Mouse (Mus musculus) limb, embryonic 14.5 days (tissue): ENCODE data around the gene Rad51b. TPM values are rescaled to one million over a fixed set of nuclear protein-coding genes. Genes with fewer than 3 reads are reported as not detected.

Experiments
- ATAC-seq: fragments of 200-750 bp; cut with Nextera tagmentation; 2 replicates; pipeline ENCODE4 v1.8.0; 2017; ENCODE audit warnings: low read depth, moderate number of reproducible peaks, moderate TSS enrichment; ENCODE audit not compliant: low FRiP score
- DNase-seq: peaks from one replicate; pipeline ENCODE4 v3.0.0-alpha.2; 2015; ENCODE audit warnings: low spot score
- H3K27ac ChIP-seq: fragments of 300-500 bp; sonication (generic); replicated peaks from 2 replicates; pipeline ENCODE4 v1.5.1; 2014; ENCODE audit warnings: low read depth, mild to moderate bottlenecking, low read length, moderate library complexity, mixed read lengths
- H3K27me3 ChIP-seq: fragments of 300-500 bp; sonication (generic); 2 replicates; pipeline ENCODE4 v1.6.1; 2014; ENCODE audit warnings: low read length, mixed read lengths; ENCODE audit not compliant: control insufficient read depth, insufficient read depth
- H3K36me3 ChIP-seq: fragments of 300-500 bp; sonication (generic); 2 replicates; pipeline ENCODE4 v1.6.1; 2014; ENCODE audit warnings: mild to moderate bottlenecking, low read length, moderate library complexity, mixed read lengths; ENCODE audit not compliant: control insufficient read depth, insufficient read depth
- H3K4me1 ChIP-seq: fragments of 300-500 bp; sonication (generic); 2 replicates; pipeline ENCODE4 v1.6.1; 2014; ENCODE audit warnings: antibody characterized with exemption, low read length, mixed read lengths; ENCODE audit not compliant: control insufficient read depth, insufficient read depth
- H3K4me2 ChIP-seq: fragments of 300-500 bp; sonication (generic); replicated peaks from 2 replicates; pipeline ENCODE4 v1.6.1; 2014; ENCODE audit warnings: low read depth, mild to moderate bottlenecking, low read length, moderate library complexity; ENCODE audit not compliant: severe bottlenecking
- H3K4me3 ChIP-seq: fragments of 300-500 bp; sonication (generic); replicated peaks from 2 replicates; pipeline ENCODE4 v1.5.1; 2014; ENCODE audit warnings: low read length
- H3K9ac ChIP-seq: fragments of 300-500 bp; sonication (generic); 2 replicates; pipeline ENCODE4 v1.6.1; 2014; ENCODE audit warnings: mild to moderate bottlenecking, low read depth, low read length, moderate library complexity; ENCODE audit not compliant: severe bottlenecking
- H3K9me3 ChIP-seq: fragments of 300-500 bp; sonication (generic); 2 replicates; pipeline ENCODE4 v1.6.1; 2016; ENCODE audit warnings: low read length; ENCODE audit not compliant: control insufficient read depth
- POLR2A ChIP-seq: fragments of 200-500 bp; IDR thresholded peaks from 2 replicates; pipeline ENCODE4 v1.8.0; 2012; ENCODE audit warnings: inconsistent platforms, mild to moderate bottlenecking, moderate library complexity, borderline replicate concordance; ENCODE audit not compliant: insufficient read depth, insufficient read length; ENCODE audit errors: extremely low read depth
- WGBS: fragments of 180-500 bp; shearing (Covaris S2); extraction: QIAGEN DNeasy Blood & Tissue Kit; methylation state at CpG from one replicate; pipeline ENCODE4 v1.1.7; 2014; 5-methylcytosine and 5-hydroxymethylcytosine counted together
- polyA plus RNA-seq, 2 experiments: library from polyadenylated mRNA; depleted of rRNA in 1 of 2; stranded (reverse) in 1 of 2; unstranded in 1 of 2; fragments of >200 nt; fragmentation: Nextera tagmentation in 1 of 2; extraction: Ambion mirVana in 1 of 2; gene quantifications; 2 replicates each; pipeline versions ENCODE4 v1.2.1 to v1.2.3; 2012 to 2014

Gene Rad51b
- polyA plus RNA-seq (2012; rRNA removed) (2.7 and 3.2 TPM in 2 replicates), polyA plus RNA-seq (2014; fragmentation: Nextera tagmentation; extraction: Ambion mirVana) (5.7 and 6.5 TPM in 2 replicates)

GRCm38 (mm10) chr12:79297121-79297576 is at the start of gene Rad51b:
Gene Rad51b, plus strand, starts transcription at chr12:79297282.
- Histone ChIP-seq H3K4me1 (peaks cover 6% of the 10 kb centered on the region; the same call in 1 of the 2 replicates), H3K36me3 (no peaks in the 10 kb centered on the region), H3K9me3 (no peaks in the 10 kb centered on the region), H3K27ac (peak within 1 kb of the TSS; percentile 38; the same call in 1 of the 2 replicates), H3K27me3 (no peaks in the 10 kb centered on the region), H3K4me3 (peak within 1 kb of the TSS; percentile 64), H3K4me2 (peak within 1 kb of the TSS; percentile 81), H3K9ac (peak within 1 kb of the TSS; percentile 59)
- WGBS = 0% methylated on average over 21 of the region's 21 CpGs
- DNase-seq (peak; percentile 97), ATAC-seq (peak; percentile 85)
- TF ChIP-seq POLR2A = 0 out of 2 replicates have a peak, but pooled peaks have one; percentile 9

GRCm38 (mm10) chr12:79248110-79248509 is 49.0 kb upstream of the Rad51b start:
- H3K36me3 ChIP-seq = peaks cover 81% of the 10 kb centered on the region
- H3K9me3 ChIP-seq = no peaks in the 10 kb centered on the region
- ATAC-seq = no peak
- H3K27me3 ChIP-seq = no peaks in the 10 kb centered on the region
- WGBS = 84% methylated on average over 3 of the region's 3 CpGs
- H3K4me3 ChIP-seq = no peak overlapping the region
- no peaks in the 10 kb centered on the region for H3K4me1 ChIP-seq
- H3K9ac ChIP-seq = no peak overlapping the region
- H3K27ac ChIP-seq = no peak overlapping the region
- H3K4me2 ChIP-seq = no peak overlapping the region
- no peak for TF ChIP-seq POLR2A
- DNase-seq = no peak

- TF ChIP-seq POLR2A = no peak
- peaks cover 71% of the 10 kb centered on the region for H3K36me3 ChIP-seq
- H3K9me3 ChIP-seq = no peaks in the 10 kb centered on the region
- H3K4me3 ChIP-seq = no peak overlapping the region
- no peaks in the 10 kb centered on the region for H3K27me3 ChIP-seq
- no peak overlapping the region for H3K4me2 ChIP-seq
- H3K4me1 ChIP-seq = no peaks in the 10 kb centered on the region
- 91% methylated on average over 9 of the region's 9 CpGs for WGBS
- DNase-seq (no peak), ATAC-seq (no peak)
- H3K27ac ChIP-seq = no peak overlapping the region
- H3K9ac ChIP-seq = no peak overlapping the region
These were observed 43.6 kb upstream of the Rad51b start for GRCm38 (mm10) chr12:79253294-79254053.

DNA sequence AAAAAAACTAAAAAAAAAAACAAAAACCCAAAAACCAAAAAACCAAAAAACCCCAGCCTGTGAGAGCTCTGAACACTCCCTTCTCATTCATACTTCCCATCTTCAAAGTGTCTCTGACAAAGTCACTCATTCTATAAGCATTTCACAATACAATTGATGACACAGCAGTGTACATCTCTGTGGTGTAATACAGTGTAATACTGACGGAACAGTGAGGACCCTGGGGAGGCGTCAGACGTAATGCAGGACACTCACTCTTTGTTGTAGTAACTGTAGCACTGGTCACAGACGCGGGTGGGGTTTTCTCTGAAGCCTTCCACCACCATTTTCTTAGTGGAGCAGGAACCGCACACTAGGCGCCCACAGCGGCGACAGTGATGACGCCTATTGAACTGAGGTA is 42.1 kb upstream of the Rad51b start:
- DNase-seq (no peak), ATAC-seq (no peak)
- Histone ChIP-seq H3K27ac (no peak overlapping the region), H3K9ac (no peak overlapping the region), H3K4me3 (no peak overlapping the region), H3K27me3 (no peaks in the 10 kb centered on the region), H3K4me2 (no peak overlapping the region), H3K9me3 (no peaks in the 10 kb centered on the region), H3K36me3 (peaks cover 65% of the 10 kb centered on the region), H3K4me1 (no peaks in the 10 kb centered on the region)
- WGBS = 95% methylated on average over 10 of the region's 10 CpGs
- TF ChIP-seq POLR2A = no peak

GRCm38 (mm10) chr12:79260154-79260553 is 36.9 kb upstream of the Rad51b start:
- Histone ChIP-seq H3K27ac (no peak overlapping the region), H3K4me1 (no peaks in the 10 kb centered on the region), H3K9me3 (no peaks in the 10 kb centered on the region), H3K27me3 (no peaks in the 10 kb centered on the region), H3K4me3 (no peak overlapping the region), H3K36me3 (peaks cover 75% of the 10 kb centered on the region), H3K4me2 (no peak overlapping the region), H3K9ac (no peak overlapping the region)
- DNase-seq (no peak), ATAC-seq (no peak)
- WGBS = 91% methylated on average over 2 of the region's 2 CpGs
- TF ChIP-seq POLR2A = no peak
